Mouse (Mus musculus): Measurements from ENCODE around the gene Per2. TPM values are rescaled to one million over a fixed set of nuclear protein-coding genes. Genes with fewer than 3 reads are reported as not detected.

Gene Per2
- total RNA-seq, 4 experiments from 2014 or later: 42.5 to 75.0 (median 45.4) TPM

- no peak for DNase-seq
Observed at GRCm38 (mm10) chr1:91458223-91458861, 782 bp downstream of the Per2 start.

DNA sequence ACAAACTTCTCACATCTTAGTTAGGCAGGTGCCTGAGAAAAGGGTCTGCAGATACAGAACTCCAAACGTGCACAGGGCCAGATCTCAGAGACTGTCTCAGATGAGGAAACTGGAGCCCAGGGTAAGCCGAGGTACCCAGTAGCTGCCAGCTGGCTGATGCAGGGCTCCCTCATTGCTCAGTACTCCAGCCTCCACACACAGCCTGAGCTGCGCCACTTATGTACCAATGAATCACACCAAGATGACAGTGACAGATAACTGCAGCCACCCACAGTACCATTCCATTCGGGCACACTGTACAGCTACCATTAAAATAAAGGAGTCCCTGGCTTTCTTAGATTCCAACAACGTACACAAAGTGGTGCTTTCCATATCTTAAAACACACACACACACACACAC, 1.4 kb downstream of the Per2 start:
- peak; percentile 78 for DNase-seq

DNA sequence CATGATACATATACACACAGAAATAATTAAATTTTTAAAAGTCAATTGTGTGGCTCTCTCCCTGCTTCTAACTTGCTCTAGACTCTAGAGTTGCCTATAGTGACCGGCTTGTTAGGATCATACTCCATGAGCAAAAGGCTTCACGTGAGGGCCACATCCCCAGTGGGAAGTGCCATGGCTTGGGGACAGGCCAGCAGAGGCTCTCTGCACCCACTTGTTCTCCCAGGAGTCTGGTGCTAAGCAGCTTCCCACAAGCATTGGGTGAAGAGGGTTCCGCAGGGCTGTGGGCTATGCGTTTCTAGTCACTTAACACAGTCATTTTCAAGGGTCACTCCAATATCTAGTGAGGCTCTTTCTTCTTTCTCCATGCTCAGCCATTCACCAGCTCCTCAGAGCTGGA, 2.0 kb downstream of the Per2 start:
- no peak for DNase-seq

DNA sequence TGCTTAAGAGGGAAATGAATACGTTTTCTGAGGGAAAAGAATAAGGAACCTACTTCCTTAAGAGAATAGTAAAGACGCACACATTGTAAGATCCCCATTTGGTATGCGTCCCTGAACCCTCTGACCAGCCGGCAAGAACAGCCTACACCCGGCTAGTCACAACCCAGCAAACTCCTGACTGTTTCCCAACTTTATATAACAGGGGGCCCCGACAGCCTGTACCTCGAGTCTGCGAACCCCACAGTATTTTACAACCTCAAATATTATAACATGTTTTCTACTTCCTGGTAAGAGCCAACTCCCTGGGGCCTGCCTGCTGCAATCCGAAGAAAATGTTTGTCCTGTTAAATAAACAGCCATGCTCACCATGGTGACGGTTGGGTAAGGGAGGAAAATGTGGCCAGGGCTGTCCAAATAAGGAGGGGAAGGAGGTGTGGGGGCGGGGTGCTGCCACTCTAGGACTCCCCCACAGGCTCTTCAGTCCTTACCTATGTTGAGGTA, 2.8 kb downstream of the Per2 start:
- peak; percentile 74 for DNase-seq

DNA sequence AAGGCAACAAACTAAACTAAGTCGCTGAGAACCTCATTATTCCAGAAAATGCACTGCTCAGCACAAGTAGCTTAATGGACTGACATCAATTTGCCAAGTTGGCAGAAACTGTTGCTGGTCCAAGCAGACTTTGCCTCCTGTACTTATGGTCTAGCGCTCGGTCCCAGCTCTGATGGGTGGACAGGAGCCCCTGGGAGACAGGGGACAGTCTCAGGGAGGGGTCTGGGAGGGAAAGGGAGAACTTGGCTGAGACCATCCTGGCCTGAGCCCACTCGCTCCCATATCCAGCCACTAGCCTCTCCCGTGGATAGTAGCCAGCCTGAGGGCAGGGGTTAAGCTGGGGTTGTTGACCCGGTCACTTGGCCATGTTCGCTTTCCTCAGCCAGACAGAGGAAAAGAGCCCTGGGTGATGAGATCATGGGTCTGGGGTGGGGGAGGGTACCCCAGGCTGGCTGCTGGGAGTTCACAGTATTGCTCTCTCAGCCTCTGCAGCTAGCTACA, 3.4 kb downstream of the Per2 start:
- no peak for DNase-seq

GRCm38 (mm10) chr1:91454927-91455326, 4.2 kb downstream of the Per2 start:
- DNase-seq: peak; percentile 8

- DNase-seq: peak; percentile 2
Observed at GRCm38 (mm10) chr1:91454366-91454765, 4.8 kb downstream of the Per2 start.

DNA sequence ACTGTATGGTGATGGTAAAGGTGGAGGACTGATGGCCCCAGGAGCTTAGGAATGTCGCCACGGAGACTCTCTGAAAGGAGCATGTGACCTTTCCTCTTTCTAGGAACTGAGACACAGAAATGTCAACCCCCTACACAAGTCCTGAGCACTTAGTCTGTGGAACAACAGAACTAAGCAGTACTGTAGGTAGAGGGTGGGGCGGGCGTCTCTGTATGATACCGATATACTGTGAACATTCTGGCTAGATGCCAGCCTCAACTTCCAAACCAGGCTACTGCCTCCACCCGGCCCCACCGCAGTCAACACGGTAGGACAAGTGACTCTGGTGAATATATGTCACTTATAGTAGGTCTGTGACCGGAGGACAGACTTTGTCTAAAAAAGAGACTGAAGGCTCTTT, 5.2 kb downstream of the Per2 start:
- peak; percentile 2 for DNase-seq

- DNase-seq: no peak
Observed at GRCm38 (mm10) chr1:91451547-91452084, 7.5 kb downstream of the Per2 start.

DNA sequence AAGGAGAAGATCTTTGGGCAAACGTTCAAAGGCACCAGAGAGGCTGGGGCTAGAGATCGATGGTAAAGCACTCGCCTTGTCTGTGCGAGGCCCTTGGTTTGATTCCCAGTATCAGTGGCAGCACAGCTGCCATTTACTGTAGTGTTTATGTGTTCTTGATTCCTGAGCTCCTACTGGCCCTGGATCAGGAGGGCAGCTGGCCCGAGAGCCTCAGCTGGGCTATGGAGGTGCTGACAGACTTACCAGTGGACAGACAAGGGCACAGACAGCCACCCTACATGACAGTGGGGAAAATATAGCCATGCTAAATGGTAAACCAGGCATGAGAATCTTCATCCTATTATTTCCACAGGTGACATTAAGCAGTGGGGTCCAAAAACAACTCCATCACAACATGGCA, 8.3 kb downstream of the Per2 start:
- DNase-seq: no peak

- DNase-seq: peak; percentile 79
Observed at GRCm38 (mm10) chr1:91448688-91449087, 10.4 kb downstream of the Per2 start.

DNA sequence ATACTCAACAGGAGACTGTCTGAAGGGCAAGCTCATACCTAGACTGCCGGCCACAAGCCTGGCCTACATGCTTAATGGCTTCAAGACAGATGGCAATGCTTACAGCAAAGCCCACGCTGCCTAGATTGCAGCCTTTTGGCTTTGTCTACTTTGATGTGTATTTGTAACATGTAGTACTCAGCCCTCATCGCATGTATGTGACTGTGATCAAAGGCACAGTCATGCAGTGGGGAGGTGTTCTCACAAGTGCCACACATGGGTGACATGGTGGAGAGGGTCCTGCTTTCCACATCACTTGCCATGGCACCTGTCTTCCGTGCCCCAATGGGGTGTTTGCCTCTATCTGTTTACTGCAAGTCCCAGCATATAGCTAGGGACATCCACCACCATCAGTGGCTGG, 12.6 kb downstream of the Per2 start:
- no peak for DNase-seq

DNA sequence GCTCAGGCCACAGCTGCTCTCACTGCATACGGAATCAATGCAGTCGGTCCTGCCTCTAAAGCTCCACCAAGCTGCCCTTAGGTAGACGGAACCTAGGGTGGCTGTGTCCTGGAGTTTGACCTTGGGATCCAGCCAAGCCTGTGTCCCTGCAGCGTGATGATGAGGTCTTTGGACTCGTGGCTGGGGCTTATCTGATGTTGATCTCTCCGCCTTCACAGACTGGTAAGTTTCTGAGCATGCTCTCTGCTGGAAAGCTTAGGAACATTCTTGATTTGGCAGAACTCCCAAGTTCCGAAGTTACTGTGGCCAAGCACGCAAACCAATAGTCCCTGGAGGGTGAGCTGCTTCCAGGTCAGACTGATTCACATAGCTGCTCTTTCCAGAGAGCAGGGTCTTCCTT, 13.1 kb downstream of the Per2 start:
- DNase-seq: peak; percentile 95

DNA sequence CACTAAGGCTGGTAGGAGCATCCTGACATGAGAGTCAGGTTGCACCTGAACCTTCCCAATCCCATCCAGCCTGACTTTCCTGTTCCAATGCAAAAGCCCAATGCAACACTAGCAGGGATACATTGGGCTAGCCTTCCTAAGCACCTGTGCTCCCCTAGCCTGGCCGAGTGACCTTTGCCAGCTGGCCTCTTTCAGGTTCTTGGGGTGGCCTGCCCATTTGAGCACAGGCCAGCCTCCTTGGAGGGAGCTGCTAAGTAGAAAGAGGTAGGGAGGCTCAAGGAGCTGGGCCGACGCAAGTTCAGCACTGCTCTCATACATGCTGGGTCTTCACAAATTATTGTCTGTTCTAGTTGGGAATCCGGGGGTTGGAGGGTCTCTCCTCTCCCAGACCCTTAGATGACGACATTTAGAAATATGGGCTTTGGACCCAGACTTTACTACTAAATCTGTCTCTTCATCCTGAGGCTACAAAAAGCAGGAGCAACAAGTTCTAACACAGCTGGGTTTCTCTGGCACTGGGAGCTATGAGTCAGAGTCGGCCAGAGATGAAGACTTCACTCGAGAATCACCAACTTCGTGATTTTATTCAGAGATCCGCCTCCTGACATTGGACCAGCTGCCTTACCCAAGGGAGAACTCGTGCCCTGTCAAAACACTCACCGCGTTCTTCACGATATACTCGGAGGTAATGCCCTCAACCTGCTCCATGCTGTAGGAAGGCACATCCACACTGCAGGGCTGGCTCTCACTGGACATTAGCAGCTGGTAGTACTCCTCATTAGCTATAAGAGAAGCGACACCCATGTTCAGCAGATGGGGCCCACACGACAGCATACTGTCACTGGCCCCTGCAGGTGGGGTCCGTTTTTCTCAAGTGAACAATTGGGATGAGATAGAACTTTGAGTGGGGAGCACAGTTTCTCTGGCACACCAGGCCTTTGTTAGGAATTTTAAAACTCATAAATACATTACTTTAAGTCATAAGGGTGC, 14.0 kb downstream of the Per2 start:
- DNase-seq: peak; percentile 72

DNA sequence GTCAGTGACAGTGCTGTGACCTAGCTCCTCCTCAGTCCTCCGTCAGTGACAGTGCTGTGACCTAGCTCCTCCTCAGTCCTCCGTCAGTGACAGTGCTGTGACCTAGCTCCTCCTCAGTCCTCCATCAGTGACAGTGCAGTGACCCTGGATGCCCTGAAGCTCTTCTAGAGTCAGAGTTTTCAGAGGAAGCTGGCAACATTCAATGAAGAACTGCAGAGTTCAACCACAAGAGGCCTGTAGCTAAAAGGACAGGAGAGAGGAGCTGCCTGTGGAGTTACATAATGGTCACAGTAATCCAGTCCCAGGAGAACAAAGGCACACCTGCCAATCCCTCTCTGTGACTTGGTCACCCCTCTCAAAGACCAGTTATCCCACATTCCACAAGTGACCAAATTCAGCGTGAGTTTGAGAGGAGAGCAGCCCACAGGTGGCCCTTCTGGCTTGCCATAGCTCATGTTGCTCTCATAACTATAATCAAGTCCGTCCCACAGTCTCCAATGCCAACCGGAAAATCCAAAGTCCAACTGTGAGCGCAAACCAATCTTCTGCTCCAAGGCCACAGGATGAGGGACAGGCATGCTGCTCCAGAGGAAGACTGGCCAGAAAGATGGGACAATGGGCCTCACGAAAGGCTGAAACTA, 16.7 kb downstream of the Per2 start:
- no peak for DNase-seq

DNA sequence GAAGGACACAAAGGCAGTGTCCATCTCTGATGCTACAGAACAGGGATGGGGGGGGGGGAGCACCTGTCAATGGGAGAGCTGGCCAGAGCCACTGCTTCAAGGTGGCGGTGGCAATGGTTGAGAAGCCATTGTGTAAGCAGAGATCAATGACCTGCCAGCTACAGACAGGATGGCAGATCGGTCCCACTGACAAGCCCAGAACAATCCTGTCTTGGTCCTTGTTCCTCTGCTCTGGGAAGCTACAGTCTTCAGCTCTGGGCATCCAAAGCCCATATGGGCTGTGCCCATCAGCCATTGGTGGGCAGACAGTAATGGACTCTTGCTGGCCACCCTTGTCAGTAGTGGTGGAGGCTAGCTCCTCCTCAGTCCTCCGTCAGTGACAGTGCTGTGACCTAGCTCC, 17.3 kb downstream of the Per2 start:
- DNase-seq: no peak

- no peak for DNase-seq
Observed at GRCm38 (mm10) chr1:91439776-91440175, 19.3 kb downstream of the Per2 start.

GRCm38 (mm10) chr1:91437573-91437972, 21.6 kb downstream of the Per2 start:
- peak; percentile 63 for DNase-seq

DNA sequence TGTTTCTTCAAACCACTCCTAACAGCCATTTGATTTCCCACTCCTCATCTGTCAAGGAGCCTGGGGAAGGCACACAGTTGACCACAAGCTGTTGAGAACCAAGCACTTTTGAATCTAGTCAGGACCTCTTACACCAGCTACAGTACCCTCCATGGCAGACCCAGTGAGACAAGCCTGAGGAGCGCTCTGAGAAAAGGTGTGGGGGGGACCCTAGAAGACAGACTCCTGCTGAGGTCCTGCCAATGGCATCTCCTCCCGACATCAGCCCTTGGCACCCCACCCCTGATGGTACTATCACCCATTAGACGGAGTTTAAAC, 22.1 kb downstream of the Per2 start:
- DNase-seq: no peak

DNA sequence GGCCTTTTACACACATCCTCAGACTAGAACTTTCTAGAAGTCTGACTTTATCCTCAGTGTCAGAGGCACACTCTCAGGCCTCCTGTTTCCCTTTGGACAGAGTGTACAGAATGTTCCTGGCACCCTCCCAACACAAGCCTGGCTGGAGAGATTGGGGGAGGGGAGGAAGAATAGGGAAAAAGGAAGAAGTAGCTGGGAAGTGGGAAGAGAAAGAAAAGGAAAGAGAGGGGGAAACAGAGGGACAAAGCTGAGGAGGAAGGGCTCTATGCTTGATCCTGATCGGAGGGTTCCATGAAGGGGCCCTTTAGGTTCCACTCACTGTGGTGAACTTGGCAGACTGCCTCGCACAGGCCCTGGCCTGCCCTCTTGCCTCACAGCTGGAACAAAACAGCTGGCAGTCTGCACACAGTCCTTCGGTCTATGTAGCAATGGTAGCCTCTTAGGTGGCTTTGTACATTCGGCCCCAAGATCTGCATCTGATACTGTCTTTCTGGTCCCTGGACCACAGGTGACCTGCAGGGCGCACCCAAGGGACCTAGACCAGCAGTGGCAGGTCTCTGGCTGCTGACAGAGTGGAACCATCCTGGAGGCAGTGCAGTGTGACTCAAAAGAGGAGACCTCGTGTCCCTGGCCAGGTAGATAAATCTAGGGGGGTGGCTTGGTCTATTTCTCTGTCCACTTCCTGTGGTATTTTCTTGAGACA, 22.6 kb downstream of the Per2 start:
- DNase-seq: peak; percentile 81

GRCm38 (mm10) chr1:91435606-91436130, 23.5 kb downstream of the Per2 start:
- no peak for DNase-seq

GRCm38 (mm10) chr1:91434905-91435304, 24.2 kb downstream of the Per2 start:
- DNase-seq: no peak
